Mouse (Mus musculus) spleen, adult 2 months (tissue): ENCODE data around the gene Poldip2. TPM values are rescaled to one million over a fixed set of nuclear protein-coding genes. Genes with fewer than 3 reads are reported as not detected.

ENCODE experiments used
- DNase-seq, 2 experiments: peaks; one replicate each; pipeline versions ENCODE4 v3.0.0 to v3.0.0-alpha.2; 2012 to 2021; ENCODE audit warnings: low spot score in 2 of 2, low read depth in 1 of 2
- H3K27ac ChIP-seq: fragments of 200-500 bp; 2 replicates; pipeline ENCODE4 v1.5.1; 2012; ENCODE audit warnings: low read length, inconsistent platforms; ENCODE audit not compliant: insufficient read depth
- H3K27me3 ChIP-seq: fragments of 200-500 bp; 2 replicates; pipeline ENCODE4 v1.6.1; 2012; ENCODE audit warnings: mild to moderate bottlenecking, moderate library complexity, low read length, inconsistent platforms; ENCODE audit not compliant: control insufficient read depth, insufficient read depth
- H3K36me3 ChIP-seq: fragments of 200-500 bp; 2 replicates; pipeline ENCODE4 v1.6.1; 2012; ENCODE audit warnings: mild to moderate bottlenecking, low read length, inconsistent platforms; ENCODE audit not compliant: control insufficient read depth, insufficient read depth
- H3K4me1 ChIP-seq: fragments of 200-500 bp; 2 replicates; pipeline ENCODE4 v1.6.1; 2011; ENCODE audit warnings: inconsistent platforms; ENCODE audit not compliant: control insufficient read depth, insufficient read depth, insufficient read length
- H3K4me3 ChIP-seq: fragments of 200-500 bp; 2 replicates; pipeline ENCODE4 v1.5.1; 2011; ENCODE audit warnings: mild to moderate bottlenecking, inconsistent platforms; ENCODE audit not compliant: insufficient read depth, insufficient read length; ENCODE audit errors: extremely low read depth
- CTCF ChIP-seq: fragments of 200-500 bp; IDR thresholded peaks from 2 replicates; pipeline ENCODE4 v1.5.1; 2011; ENCODE audit warnings: mild to moderate bottlenecking, inconsistent platforms; ENCODE audit not compliant: insufficient read depth, insufficient read length, insufficient replicate concordance; ENCODE audit errors: extremely low read depth
- POLR2A ChIP-seq: fragments of 200-500 bp; IDR thresholded peaks from 2 replicates; pipeline ENCODE4 v1.6.1; 2011; ENCODE audit warnings: low read depth, low read length, inconsistent platforms
- WGBS: fragments of 180-500 bp; shearing (Covaris S2); methylation state at CpG from one replicate; pipeline ENCODE4 v1.1.7; 2018; 5-methylcytosine and 5-hydroxymethylcytosine counted together
- polyA plus RNA-seq: library from polyadenylated mRNA; depleted of rRNA; stranded (reverse); fragments of >200 nt; gene quantifications from 2 replicates; pipeline ENCODE4 v1.2.3, GENCODE M21; 2012; rRNA removed

Gene Poldip2
- polyA plus RNA-seq: 21.0 and 22.7 TPM in 2 replicates

GRCm38 (mm10) chr11:78512025-78512957, at the start of gene Poldip2, which contains the start of gene Tmem199:
Gene Poldip2 (plus strand): TSS chr11:78512193.
Gene Tmem199 (minus strand): TSS chr11:78512172.
- Histone ChIP-seq H3K27ac (peak within 1 kb of the TSS; percentile 91), H3K36me3 (peaks cover 16% of the 10 kb centered on the region)

GRCm38 (mm10) chr11:78462669-78463068, 49.3 kb upstream of the Poldip2 start:
- Histone ChIP-seq H3K27me3 (no peaks in the 10 kb centered on the region), H3K4me3 (no peak overlapping the region), H3K36me3 (no peaks in the 10 kb centered on the region), H3K27ac (no peak overlapping the region), H3K4me1 (peaks cover 3% of the 10 kb centered on the region; the same call in 1 of the 2 replicates)
- no peak for DNase-seq
- 92% methylated on average over 5 of the region's 5 CpGs for WGBS
- TF ChIP-seq POLR2A (no peak), CTCF (no peak)

More at GRCm38 (mm10) chr11:78512025-78512957, at the start of gene Poldip2, which contains the start of gene Tmem199:
- peak; percentile 85 to 87 for DNase-seq
- under 1% methylated on average over 66 of the region's 67 CpGs for WGBS
- H3K4me1 ChIP-seq: no peaks in the 10 kb centered on the region; the same call in 1 of the 2 replicates
- H3K27me3 ChIP-seq: no peaks in the 10 kb centered on the region
- TF ChIP-seq CTCF (no peak), POLR2A (peak; percentile 82)
- peak within 1 kb of the TSS; percentile 100 for H3K4me3 ChIP-seq

DNA sequence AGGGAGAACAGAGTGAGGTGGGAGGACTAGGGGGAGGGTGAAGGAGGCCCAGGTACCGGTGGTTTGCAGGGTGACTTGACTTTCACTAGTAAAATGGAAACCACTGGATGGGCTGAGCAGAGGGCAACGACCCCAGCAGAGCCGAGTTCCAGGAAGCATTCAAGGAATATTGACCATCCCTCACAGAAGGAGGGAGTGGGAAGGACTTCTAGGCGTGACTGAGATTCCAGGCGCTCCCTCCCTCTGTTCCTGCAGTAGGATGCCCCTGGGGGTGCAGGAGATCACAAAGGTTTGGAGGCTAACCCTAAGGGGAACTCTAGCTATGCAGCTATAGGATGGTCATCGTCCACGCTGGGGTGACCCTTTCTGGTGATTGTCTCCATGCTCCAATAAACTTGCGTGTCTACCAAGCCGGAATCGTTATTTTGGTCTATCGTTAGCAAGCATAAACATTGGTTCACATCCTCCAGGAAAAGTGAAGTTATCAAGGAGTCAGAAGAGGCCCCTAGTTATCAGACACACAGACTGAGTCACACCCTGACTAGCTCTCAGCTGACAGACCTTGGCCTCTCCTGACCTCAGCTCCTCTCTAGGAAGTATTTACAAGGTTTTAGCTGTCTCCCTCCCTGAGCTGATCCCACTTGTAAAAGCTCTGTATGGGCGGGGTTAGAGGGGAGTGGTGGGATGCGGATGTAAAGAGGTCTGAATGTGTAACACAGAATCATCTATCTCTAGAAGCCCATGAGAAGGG, 48.5 kb upstream of the Poldip2 start:
- H3K27me3 ChIP-seq: no peaks in the 10 kb centered on the region
- no peak for DNase-seq
- TF ChIP-seq POLR2A (no peak), CTCF (no peak)
- H3K36me3 ChIP-seq: no peaks in the 10 kb centered on the region
- peaks cover 3% of the 10 kb centered on the region; the same call in 1 of the 2 replicates for H3K4me1 ChIP-seq
- H3K4me3 ChIP-seq: no peak overlapping the region
- 76% methylated on average over 13 of the region's 13 CpGs for WGBS
- no peak overlapping the region for H3K27ac ChIP-seq

GRCm38 (mm10) chr11:78465116-78465515, 46.9 kb upstream of the Poldip2 start:
- Histone ChIP-seq H3K27ac (no peak overlapping the region), H3K27me3 (no peaks in the 10 kb centered on the region), H3K36me3 (no peaks in the 10 kb centered on the region), H3K4me3 (no peak overlapping the region), H3K4me1 (peaks cover 3% of the 10 kb centered on the region; the same call in 1 of the 2 replicates)
- TF ChIP-seq POLR2A (no peak), CTCF (no peak)
- WGBS: 60% methylated on average over 9 of the region's 9 CpGs
- DNase-seq: no peak

- Histone ChIP-seq H3K27ac (peak within 1 kb of the TSS; percentile 46; the same call in 1 of the 2 replicates), H3K4me3 (peak within 1 kb of the TSS; percentile 76), H3K27me3 (no peaks in the 10 kb centered on the region), H3K4me1 (peaks cover 3% of the 10 kb centered on the region; the same call in 1 of the 2 replicates), H3K36me3 (no peaks in the 10 kb centered on the region)
- WGBS: under 1% methylated on average over 41 of the region's 41 CpGs
- peak; percentile 35 to 62 for DNase-seq
- TF ChIP-seq POLR2A (no peak), CTCF (no peak)
Observed at GRCm38 (mm10) chr11:78465568-78466180, 46.3 kb upstream of the Poldip2 start, which contains the start of gene Slc46a1. Gene Slc46a1 (plus strand): TSS chr11:78465697.

GRCm38 (mm10) chr11:78466242-78466912, 45.6 kb upstream of the Poldip2 start:
- DNase-seq: no peak
- Histone ChIP-seq H3K27me3 (no peaks in the 10 kb centered on the region), H3K4me1 (peaks cover 3% of the 10 kb centered on the region; the same call in 1 of the 2 replicates), H3K4me3 (peak overlapping the region; percentile 76; the same call in 1 of the 2 replicates), H3K27ac (no peak overlapping the region), H3K36me3 (no peaks in the 10 kb centered on the region)
- 66% methylated on average over 23 of the region's 23 CpGs for WGBS
- TF ChIP-seq CTCF: no peak
- TF ChIP-seq POLR2A: no peak
